Mouse (Mus musculus) right cerebral cortex, postnatal 25 days (tissue): ENCODE data around the gene Khdc1a.
"Not testable (repeated sequence)": the region's sequence is repeated elsewhere in the genome, so short reads cannot be mapped to it uniquely, and the experiment has no call there.

ENCODE experiments used
- DNase-seq: peaks from one replicate; pipeline ENCODE4 v3.0.0; 2022

Khdc1a gene

DNA sequence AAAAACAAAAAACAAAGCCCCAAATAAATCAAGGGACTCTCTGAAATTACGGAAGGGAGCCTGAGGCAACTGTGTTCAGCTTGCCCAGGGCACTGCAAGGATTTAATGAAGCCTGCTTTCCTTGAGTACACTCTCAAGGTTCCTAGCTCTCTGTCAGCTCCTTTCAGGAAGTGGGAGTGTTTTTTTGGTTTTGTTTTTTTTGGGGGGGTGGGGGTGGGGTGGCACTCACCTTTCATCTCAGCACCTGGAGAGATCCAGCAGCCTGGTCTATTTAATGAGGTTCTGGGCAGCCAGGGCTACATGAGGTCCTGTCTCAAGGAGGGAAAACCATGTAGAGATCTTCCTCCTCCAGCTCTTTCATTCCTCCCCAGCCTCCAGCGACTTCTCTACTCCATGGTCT is at the start of gene Khdc1a:
TSS of gene Khdc1a (plus strand) at position 301 of the 400 bp plus-strand sequence.
- DNase-seq: no peak

DNA sequence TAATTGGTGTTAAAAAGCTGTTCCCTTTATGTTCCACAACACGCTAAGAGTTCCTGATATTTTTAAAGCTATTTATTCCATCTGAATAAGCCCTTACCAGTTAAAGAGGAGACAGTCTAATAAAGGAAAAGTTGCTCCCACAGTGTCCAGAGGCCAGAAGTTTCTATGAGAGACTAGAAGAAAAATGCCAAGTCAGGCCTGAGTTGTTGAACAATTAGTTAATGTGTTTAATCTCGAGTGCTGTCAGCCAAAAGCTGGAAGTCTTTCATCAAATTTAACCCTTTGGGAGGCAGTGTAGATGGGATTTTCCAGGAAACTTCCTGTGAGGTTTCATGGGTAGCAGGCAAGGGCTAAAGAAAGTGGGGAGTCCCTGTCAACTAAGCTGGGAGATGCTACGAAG is 49.6 kb upstream of the Khdc1a start:
- DNase-seq: no peak

DNA sequence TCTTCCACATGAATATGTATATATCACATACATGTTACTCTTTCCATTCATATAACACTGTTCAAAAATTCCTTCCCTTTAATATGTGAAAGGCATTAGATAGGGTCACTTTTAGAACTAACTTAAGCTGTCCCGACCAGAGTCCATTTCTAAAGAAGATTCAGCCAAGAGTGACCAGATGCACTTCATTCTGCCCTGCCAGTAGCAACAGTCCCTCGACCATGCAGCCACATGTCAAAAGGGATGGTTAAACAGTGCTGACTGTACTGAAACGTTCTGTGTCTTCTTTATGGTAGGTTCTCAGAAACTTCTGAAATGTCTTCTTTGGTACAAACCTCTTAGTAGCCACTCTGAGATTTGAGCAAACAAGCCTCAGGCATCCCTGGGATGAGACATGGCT is 47.8 kb upstream of the Khdc1a start:
- no peak for DNase-seq

DNA sequence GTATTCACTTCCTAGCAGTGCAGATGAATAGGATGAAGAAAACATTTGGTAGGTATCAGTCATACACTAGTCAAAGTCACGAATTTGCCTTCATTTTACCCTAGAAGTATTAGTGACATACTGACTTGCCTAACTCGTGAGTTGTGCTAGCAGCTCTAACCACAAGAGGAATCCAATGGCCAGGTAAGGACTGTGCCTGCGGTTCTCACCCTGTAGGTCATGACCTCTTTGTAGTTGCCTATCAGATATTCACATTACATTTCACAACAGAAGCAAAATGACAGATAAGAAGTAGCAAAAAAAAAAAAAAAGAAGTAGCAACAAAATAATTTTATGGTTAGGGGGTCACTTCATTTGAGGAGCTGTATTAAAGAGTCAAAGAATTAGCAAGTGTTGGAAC is 45.3 kb upstream of the Khdc1a start:
- no peak for DNase-seq

DNA sequence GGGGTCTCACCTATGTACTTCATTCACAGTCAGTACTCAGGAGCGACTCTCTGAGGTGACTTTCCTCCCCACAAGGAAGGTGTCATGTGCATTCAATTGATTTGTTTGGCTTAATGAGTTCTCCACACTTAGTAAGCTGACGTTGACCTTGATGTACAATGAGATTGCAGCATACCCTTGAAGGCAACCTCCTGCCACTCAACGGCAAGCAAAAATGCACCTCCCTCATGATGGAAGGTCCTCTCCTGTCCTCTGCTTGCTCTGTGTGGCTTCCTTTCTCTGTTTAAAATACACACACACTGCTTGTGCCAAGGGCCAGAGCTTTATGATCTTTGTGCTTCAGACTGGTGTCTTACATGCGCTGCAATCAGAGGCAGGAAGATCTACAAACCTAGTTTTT is 44.8 kb upstream of the Khdc1a start:
- DNase-seq: no peak

DNA sequence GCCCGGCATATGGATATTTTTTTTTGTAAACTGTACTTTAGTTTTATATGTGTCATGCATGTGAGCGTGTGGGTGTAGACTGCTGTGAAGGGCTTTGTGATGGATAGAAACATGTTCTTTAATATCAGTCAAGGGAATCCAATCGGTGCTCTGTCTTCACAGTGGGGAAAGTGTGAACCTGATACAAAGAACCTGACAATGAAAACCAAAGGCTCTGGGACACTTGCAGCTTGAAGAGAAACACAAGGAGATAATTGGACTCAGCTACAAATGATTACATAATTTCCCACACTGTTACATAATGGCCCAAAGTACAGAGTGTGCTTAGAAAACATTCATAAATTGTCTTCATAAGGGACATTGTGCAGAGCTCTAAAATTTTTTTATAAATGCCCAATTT is 44.0 kb upstream of the Khdc1a start:
- no peak for DNase-seq

DNA sequence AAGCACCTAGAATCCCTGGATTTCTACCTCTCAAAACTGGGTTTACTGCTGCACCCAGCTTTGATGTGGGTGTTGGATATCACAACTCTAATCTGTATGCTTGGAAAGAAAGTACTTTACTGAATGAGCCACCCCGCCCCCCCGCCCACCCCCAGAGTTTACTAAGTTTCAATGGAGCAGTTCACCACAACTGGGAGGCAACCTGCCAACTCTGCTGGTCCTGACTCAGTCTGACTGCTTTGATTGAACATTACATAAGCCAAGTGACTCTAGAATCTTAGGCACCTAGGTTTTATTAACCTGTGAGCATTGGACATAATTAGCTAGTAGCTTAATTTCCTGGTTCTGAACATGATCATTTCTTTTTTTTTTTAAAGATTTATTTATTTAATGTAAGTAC is 35.1 kb upstream of the Khdc1a start:
- no peak for DNase-seq

DNA sequence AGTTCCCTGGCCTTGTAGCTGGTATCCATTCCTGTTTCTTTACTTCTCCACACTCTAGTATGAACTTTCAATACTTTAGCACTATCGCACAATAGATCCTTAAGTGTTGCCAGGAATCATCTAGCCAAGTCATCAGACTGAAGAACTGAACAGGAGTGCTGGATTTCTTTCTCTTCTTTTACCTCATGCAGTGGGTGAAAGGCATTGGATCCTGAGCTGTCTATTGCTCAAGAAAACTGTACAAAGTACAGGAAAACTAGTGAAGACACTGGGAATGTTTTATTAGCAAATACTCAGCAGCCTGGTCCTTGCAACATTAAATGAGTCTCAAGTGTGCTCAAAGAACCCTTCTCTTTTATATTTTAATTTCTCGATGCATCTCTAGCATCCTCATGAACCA is 33.7 kb upstream of the Khdc1a start:
- DNase-seq: no peak

DNA sequence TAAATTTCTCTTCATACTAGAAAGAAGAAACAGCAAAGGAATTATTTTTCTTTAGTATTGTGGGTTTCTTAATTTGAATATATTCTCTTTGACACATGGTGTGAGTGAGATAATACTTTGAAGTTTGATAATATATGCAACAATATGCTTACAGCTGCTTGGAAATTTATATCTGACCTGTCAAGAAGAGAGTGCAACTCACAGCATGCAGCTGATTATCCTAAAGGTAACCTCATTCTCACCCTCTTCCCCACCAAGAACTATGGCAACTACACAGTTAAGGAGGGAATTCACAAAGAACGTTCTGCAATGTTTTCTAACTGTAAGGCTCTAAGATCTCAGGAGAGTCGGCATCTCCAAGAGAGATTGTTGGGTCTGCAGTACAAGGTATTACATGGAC is 33.1 kb upstream of the Khdc1a start:
- DNase-seq: no peak

DNA sequence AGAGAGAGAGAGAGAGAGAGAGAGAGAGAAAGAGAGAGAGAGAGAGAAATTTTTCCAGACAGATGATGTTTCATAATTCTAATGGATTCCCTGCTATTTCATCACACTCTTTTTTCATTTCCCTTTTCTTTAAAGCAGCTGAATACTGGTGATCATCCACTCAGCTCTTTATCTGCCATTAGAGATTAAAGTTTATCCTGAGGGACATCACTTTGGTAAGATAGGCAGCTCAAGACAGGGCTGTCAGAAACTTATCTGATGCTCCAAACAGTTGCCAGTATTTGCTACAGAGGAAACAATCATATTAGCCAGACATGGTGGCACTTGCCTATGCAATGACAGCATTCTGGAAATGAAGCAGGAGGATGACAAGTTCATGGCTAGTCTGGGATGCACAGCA is 31.2 kb upstream of the Khdc1a start:
- no peak for DNase-seq

DNA sequence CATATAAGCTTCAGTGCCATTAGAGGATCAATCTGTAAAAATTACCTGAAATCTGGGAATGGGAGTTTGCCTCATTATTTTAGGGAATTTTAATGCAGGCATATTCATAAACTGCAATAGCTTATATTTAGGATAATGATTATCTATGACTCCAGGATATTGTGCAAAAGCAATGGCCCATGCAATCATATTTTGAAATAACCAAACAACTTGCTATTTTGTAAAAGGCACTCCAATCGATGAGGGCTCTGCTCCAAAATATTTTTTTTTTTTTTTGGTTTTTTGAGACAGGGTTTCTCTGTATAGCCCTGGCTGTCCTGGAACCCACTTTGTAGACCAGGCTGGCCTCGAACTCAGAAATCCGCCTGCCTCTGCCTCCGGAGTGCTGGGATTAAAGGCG is 29.2 kb upstream of the Khdc1a start:
- not testable (repeated sequence) for DNase-seq

DNA sequence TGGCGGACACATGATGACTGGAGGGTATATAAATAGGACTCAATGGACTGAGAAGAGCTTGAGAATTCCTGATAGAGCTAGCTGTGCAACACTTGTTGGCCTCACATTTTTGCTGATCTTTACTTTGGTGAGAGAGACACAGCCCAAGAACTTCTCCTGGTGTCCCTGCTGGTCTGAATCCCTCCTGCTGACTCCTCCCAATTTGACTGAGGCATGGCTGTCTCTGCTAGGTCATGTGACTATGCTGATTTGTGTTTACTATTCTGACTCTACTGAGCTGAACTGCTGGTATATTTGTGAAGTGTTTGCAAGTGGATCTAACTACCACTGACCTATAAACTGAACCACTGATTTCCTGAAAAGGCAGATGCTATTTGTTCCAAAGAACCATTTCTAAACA is 27.8 kb upstream of the Khdc1a start:
- no peak for DNase-seq

DNA sequence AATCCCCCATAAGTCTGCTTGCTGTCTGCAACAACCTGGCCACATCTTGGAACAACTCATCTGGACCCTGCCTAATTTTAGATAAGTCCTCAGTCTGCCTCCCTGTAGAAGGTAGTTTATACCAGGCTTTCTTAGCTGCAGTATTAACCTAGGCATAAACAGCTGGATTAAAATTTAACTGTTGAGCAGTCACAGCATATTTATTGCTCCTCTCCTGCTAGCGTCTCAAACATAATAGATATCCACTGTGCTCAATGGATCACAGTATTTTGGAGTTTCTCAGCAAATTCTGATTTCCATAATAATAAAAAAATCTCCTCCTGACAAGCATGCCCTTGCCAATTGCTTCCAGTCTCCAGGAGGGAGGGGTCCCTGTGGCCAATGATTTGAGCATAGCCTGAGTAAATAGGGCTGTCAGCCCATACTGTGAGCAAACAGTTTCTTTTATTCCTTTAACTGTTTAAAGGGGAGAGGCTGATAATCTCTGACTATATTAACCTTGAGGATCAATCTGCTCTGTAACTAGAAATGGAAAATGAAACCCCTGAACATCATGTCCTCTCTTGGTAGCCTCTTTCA is 25.4 kb upstream of the Khdc1a start:
- no peak for DNase-seq

DNA sequence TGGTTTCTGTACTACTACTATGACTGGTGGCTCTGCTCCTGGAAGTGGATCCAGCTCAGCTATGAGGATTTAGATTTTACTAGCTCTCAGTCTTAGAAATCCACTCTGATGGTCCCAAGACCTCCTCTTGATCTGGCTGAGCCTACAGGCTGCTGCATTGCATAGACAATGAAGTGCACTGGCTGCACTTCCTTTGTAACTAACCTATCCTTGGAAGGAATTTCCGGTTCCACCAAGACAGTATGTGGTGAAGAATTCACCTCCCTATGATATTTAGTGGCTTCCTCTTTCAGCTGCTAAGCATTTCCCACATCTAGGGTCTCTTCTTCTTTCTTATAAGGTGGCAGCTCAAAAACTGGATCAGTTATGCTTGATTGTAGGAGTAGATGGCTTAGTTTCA is 24.8 kb upstream of the Khdc1a start:
- no peak for DNase-seq

DNA sequence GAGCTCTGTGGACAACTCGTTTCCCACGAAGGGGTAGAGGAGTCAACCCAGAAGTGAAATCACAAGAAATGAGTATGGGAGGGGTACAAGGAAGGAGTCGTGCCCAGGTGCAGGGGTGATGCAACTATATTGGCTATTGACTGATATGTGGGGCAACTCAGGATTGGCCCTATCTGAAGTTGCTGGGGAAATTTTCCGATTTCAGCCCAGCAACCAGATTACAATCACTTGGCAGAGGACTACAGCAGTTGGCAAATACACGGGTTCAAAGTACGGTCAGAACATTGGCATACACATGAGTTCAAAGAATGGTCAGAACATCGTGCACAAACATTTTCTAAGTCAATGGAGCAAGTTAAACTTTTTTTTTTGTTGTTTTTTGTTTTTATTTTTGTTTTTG is 22.7 kb upstream of the Khdc1a start:
- DNase-seq: no peak

DNA sequence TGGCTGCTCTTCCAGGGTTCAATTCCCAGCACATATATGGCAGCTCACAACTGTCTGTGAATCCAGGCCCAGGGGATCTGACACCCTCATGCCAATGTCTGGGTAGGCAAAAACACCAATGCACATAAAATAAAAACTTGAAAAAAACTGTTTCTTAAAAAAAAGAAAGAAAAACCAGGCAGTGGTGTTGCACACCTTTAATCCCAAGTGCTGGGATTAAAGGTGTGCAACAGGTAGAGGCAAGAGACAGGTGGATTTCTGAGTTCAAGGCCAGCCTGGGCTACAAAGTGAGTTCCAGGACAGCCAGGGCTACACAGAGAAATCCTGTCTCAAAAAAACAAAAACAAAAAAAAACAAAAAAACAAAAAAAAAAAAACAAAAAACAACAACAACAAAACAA is 18.3 kb upstream of the Khdc1a start:
- not testable (repeated sequence) for DNase-seq

DNA sequence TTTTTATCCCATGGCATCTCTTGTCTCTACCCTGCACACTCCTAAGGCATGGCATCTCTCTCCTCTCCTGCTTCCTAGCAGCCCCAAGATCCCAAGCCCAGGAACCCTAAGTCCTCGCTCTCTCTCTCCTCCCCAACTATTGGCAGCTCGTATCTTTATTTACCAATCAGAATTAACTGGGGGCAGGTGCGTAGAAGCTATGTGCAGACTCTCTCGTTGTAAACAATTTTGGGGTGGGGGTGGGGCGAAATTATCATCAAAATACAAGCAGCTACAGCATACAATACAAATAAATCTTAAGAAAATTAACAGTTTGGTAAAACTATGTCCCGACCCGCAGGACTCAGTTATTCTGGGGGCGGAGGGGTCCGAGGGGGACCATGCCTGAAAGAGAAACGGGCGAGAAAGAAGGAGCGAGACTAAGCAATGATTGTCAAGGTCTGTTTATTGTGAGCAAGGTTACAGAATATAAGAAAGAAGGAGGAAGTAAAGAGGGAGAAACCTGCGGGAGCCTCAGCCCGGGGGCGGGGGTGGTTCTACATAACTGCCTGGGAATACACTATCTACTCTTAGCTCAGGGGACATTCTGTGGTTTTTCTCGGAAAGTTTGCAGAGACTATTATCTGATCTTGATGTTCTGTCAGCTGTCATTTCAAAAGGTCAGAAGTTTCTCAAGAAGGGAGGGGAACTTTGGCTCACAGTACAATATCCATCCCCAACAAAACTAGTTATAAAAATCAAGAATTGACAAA is 16.0 kb upstream of the Khdc1a start:
- no peak for DNase-seq

DNA sequence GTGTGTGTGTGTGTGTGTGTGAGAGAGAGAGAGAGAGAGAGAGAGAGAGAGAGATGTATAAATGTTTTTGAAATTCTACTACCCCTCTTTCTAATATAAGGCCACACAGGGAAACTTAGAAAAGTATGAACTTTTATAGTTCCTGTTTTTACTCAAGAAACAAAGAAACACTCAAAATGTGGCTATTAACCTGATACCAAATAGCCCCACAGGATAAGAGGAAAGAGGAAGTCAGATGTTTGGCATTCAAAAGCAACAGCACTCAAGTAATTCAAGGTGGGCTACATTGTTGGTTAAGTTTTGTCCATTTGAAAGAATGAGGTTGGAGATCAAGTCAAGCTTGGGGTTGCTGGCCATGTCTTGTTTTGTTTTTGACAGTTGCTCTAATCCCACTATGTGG is 13.6 kb upstream of the Khdc1a start:
- DNase-seq: no peak

DNA sequence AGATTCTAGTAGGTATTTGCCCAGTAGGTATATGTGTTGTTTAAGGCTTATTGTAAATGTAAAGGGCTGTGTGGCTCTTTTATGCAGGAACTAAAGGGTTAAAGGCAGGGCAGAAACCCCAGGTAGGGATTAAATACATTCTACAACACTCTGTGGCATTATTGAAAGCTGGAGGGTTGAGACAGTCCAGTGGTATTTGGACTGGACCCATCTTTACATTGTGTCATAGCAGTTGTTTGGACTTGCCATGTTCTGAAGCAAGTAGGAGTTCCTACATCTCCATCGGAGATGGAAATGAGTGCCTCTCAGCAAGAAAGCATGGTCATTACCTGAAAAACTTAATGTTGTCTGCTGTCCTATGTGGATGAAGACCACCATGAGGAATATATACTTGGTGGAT is 8.7 kb upstream of the Khdc1a start:
- no peak for DNase-seq

DNA sequence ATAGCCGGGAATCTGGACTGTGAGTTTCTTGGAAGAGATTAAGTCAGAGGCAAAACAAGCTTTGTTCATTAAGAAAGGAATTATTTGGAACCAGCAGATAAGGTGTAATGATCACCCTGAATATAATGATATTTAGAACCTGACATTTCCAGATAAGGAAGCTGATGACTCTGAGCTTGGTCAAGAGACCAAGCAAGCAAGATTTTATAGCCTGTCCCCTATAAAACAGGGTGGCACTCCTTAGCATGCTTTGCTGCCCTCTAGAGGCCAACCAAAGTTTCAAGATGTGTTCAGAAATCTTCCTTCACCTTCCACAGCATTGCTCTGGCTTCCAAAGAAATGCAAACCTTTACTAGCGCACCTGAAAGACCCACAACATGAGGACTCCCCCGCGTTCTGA is 5.2 kb upstream of the Khdc1a start:
- DNase-seq: peak; percentile 44

DNA sequence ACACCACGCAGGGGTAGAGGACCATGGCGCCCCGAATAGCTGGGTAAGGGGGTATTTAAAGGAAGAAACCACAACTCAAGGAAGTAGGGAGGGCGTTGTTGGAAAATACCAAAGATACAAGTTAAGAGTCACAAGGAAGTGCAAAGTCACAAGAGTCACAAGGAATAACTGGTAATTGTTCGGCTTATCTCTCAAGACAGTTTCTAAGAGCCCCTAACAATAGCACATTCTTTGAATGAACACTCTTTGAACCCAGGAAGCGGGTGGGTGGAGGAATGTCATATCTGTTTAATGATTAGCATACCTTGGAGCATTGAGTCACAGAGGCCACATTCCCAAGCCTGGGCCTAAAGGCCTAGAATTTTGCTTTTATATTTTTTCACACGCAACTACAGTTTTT is 4.7 kb upstream of the Khdc1a start:
- not testable (repeated sequence) for DNase-seq

DNA sequence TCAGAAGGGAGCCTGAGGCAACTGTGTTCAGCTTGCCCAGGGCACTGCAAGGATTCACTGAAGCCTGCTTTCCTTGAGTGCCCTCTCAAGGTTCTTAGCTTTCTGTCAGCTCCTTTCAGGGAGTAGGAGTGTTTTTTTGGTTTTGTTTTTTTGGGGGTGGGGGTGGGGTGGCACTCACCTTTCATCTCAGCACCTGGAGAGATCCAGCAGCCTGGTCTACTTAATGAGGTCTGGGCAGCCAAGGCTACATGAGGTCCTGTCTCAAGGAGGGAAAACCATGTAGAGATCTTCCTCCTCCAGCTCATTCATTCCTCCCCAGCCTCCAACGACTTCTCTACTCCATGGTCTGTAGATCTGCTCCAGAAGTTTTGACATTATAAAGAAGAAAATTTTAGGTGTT is 18.6 kb downstream of the Khdc1a start, which contains the start of gene Khdc1c:
TSS of gene Khdc1c (plus strand) at position 301 of the 400 bp plus-strand sequence.
- DNase-seq: not testable (repeated sequence)

DNA sequence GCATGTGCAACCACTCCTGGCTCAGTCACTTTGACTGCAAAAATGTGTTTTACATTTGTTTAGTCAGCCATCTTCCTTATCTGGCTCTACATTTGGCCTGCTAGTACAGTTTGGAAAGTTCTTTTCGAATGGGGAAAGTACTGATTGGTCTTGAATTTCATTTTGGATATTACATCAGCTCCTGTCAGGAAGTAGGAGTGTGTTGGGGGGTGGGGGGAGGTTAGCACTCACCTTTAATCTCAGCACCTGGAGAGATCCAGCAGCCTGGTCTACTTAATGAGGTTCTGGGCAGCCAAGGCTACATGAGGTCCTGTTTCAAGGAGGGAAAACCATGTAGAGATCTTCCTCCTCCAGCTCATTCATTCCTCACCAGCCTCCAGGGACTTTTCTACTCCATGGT is 33.8 kb downstream of the Khdc1a start, which contains the start of gene Khdc1b:
TSS of gene Khdc1b (plus strand) at position 301 of the 400 bp plus-strand sequence.
- no peak for DNase-seq

DNA sequence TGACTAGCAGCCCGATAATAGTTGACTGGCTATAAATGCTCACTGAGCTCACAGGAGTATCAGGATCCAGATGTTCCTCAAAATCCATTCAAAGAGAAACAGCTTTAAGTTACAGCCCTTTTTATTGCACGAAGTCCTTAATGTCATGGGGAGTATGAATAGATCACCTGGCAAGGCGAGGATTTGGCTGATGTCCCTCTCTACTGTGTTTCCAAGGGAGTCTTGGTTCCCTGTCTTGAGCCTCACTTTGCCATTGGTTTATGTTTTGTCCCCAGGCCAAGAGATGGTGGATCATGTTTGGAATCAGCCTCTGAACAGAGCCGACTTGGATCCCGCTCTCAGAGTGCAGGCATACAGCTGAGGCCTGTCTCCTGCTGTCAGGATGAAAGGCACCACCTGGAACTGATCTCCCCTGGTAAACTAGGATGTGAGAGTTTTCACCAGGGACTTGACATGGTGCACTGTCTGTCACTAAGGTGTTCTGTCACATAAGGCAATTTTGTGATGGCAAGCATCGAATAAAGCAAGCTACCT is 41.8 kb downstream of the Khdc1a start:
- DNase-seq: no peak
